Mouse (Mus musculus) gastrocnemius, postnatal 36 days (tissue): ENCODE results near the gene Fbln5. TPM values are rescaled to one million over a fixed set of nuclear protein-coding genes. Genes with fewer than 3 reads are reported as not detected.

Source experiments
- DNase-seq, 2 experiments: peaks; one replicate each; pipeline ENCODE4 v3.0.0; 2022
- intact Hi-C: fragments of 180-260 bp; cut with DNase I; formaldehyde crosslinking; loops from one replicate; pipeline ENCODE4 v1.15.1; 2025
- total RNA-seq, 2 experiments: library from RNA; stranded (reverse); gene quantifications; 2 replicates each; pipeline ENCODE4 v1.2.3; 2021

Gene Fbln5
- total RNA-seq, 2 experiments from 2014 or later, result 15.2 to 16.0 TPM

DNA sequence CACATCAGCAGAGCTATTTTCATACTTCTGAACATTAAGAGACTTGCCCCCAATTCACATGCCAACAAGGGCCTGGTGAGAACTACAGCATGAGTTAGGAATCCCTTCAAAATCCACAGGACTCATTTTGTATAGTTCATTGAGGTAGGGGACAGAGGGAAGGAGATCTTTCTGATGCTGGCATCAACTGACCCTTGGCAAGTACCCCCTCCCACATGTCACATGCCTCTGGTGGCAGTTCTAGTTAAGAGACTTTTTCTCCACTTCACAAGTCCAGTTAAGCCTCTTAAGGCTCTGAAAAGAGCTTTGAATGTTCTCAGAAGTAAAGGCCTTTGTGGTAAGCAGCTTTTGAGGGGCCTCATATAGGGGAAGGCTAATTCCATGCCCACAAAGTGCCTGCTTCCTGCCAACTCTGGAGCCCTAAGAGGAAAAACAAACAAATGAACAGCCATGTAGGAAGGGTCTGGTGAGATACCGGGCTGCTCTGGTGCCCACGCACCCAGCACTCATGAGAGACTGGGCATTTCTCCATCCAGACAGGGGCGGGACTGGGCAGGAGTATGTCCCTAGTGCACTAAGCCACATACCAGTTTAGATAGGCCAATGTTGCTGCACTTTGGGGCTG lies 52.5 kb downstream of the Fbln5 start:
- intact Hi-C loops, result no loop called here
- no peak for DNase-seq

DNA sequence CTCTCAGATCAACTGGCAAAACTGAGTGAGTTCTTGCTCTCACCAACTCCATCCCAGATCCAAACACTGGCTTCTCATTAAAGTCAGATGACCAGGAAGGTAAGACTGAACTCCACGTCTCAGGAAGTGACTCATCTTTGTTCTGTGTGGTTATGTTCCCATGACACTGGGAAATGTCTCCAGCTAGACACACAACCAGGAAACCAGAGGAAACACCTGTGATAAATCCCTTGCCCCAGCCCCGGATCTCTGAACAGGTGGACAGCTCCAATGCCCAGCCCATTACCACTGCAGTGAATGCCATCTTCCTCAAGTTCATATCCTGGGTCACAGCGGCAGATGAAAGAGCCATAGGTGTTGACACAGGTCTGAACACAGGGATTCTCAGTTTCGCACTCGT lies 54.0 kb downstream of the Fbln5 start:
- intact Hi-C loops, result no loop called here

GRCm38 (mm10) chr12:101763065-101763464 lies 55.8 kb downstream of the Fbln5 start:
- intact Hi-C loops, result no loop called here

More for the DNA sequence above, 54.0 kb downstream of the Fbln5 start:
- no peak for DNase-seq

GRCm38 (mm10) chr12:101762054-101762453 lies 56.8 kb downstream of the Fbln5 start:
- intact Hi-C loops, result no loop called here
- DNase-seq, result no peak

More at GRCm38 (mm10) chr12:101763065-101763464, 55.8 kb downstream of the Fbln5 start:
- no peak for DNase-seq

DNA sequence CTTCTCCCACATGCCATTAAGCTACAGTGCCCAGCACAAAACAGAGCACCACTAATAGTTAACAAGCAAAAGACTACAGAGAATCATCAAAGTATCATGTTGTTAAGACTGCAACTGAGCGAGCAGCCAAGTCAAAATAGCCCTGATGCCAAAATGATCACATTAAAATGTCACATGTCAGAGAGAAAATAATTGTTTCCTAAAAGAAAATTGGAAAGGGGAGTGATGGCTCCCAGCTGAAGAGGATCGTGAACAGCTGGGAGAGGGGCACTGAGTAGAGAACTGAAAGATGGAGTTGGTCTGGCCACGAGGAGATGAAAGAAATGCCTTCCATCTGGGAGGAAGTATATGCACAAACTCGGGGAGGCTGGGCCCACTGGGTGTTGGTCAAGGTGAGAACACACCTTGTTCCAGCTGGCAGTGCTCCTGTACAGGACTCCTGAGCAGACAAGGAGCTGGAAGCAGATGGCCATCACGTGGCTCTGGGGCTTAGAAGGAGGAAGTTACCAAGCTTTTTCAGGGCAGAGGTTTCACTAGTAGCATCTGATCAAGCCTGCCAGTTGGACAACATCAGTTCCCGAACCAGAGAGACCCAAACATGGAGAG lies 59.3 kb downstream of the Fbln5 start:
- intact Hi-C loops, result no loop called here
- DNase-seq, result no peak

- intact Hi-C loops, result no loop called here
- DNase-seq, result no peak
Measured at GRCm38 (mm10) chr12:101758698-101759097, 60.2 kb downstream of the Fbln5 start.

GRCm38 (mm10) chr12:101742375-101742774 lies 76.5 kb downstream of the Fbln5 start:
- DNase-seq, result no peak
- intact Hi-C loops, result no loop called here

GRCm38 (mm10) chr12:101740486-101740885 lies 78.4 kb downstream of the Fbln5 start:
- DNase-seq, result no peak

GRCm38 (mm10) chr12:101740045-101740444 lies 78.8 kb downstream of the Fbln5 start:
- intact Hi-C loops, result no loop called here

More at GRCm38 (mm10) chr12:101740486-101740885, 78.4 kb downstream of the Fbln5 start:
- intact Hi-C loops, result no loop called here

GRCm38 (mm10) chr12:101718755-101719150 lies 100.1 kb downstream of the Fbln5 start:
- DNase-seq, result no peak
- intact Hi-C loops, result no loop called here

More at GRCm38 (mm10) chr12:101740045-101740444, 78.8 kb downstream of the Fbln5 start:
- DNase-seq, result no peak

- DNase-seq, result peak; percentile 15 to 33
Measured at GRCm38 (mm10) chr12:101718054-101718754, 100.7 kb downstream of the Fbln5 start, which contains the start of gene Tc2n. Gene Tc2n (minus strand): TSS chr12:101718523.

GRCm38 (mm10) chr12:101699176-101699575 lies 119.7 kb downstream of the Fbln5 start:
- DNase-seq, result no peak
- intact Hi-C loops, result no loop called here

More at GRCm38 (mm10) chr12:101718054-101718754, 100.7 kb downstream of the Fbln5 start, which contains the start of gene Tc2n:
- intact Hi-C loops, result no loop called here

Other genes starting within 250 kb of the Fbln5 start
- under 1 TPM; 0.12 to 0.31 TPM for gene Tc2n, start 100.5 kb downstream of the Fbln5 start, total RNA-seq
- gene Trip11, start 94.2 kb upstream of the Fbln5 start, total RNA-seq, result 10 to 100 TPM; 22.7 to 24.2 TPM
- 1 to 10 TPM; 3.8 to 5.9 TPM for gene Atxn3, start 139.2 kb upstream of the Fbln5 start, total RNA-seq
- 1 to 10 TPM; 9.1 TPM for gene Cpsf2, start 156.9 kb upstream of the Fbln5 start, total RNA-seq